Mouse (Mus musculus) splenic B cell, adult 2 months (primary cell): ENCODE measurements around the gene Usp42.
A peak's percentile ranks its signal among the peaks of the same experiment; 100 is the strongest.

ENCODE experiments used
- DNase-seq: peaks from one replicate; pipeline ENCODE4 v3.0.0-alpha.2; 2011; ENCODE audit warnings: low read depth, low spot score
- H3K27me3 ChIP-seq: 2 replicates; pipeline ENCODE4 v1.6.1; 2012; ENCODE audit warnings: mild to moderate bottlenecking, low read length, moderate library complexity, mixed read lengths; ENCODE audit not compliant: control insufficient read depth, poor library complexity, insufficient read depth, severe bottlenecking
- H3K36me3 ChIP-seq: 2 replicates; pipeline ENCODE4 v1.6.1; 2012; ENCODE audit warnings: mild to moderate bottlenecking, low read length, moderate library complexity, mixed read lengths; ENCODE audit not compliant: control insufficient read depth, poor library complexity, insufficient read depth, severe bottlenecking

The Usp42 gene

GRCm38 (mm10) chr5:143732180-143732891 is at the start of gene Usp42:
TSS of gene Usp42 (minus strand) at chr5:143732280.
- no peaks in the 10 kb centered on the region for H3K27me3 ChIP-seq
- peak; percentile 96 for DNase-seq
- no peaks in the 10 kb centered on the region for H3K36me3 ChIP-seq

GRCm38 (mm10) chr5:143760508-143760907 is 28.4 kb upstream of the Usp42 start:
- H3K36me3 ChIP-seq: no peaks in the 10 kb centered on the region
- no peaks in the 10 kb centered on the region for H3K27me3 ChIP-seq
- no peak for DNase-seq

- H3K36me3 ChIP-seq: no peaks in the 10 kb centered on the region
- H3K27me3 ChIP-seq: no peaks in the 10 kb centered on the region
- DNase-seq: no peak
Observed at GRCm38 (mm10) chr5:143759554-143759953, 27.5 kb upstream of the Usp42 start.

GRCm38 (mm10) chr5:143757755-143758443 is 25.8 kb upstream of the Usp42 start:
- no peaks in the 10 kb centered on the region for H3K27me3 ChIP-seq
- DNase-seq: peak; percentile 68

GRCm38 (mm10) chr5:143755529-143756141 is 23.6 kb upstream of the Usp42 start:
- Histone ChIP-seq H3K27me3 (no peaks in the 10 kb centered on the region), H3K36me3 (no peaks in the 10 kb centered on the region)
- no peak for DNase-seq

More at GRCm38 (mm10) chr5:143757755-143758443, 25.8 kb upstream of the Usp42 start:
- no peaks in the 10 kb centered on the region for H3K36me3 ChIP-seq

GRCm38 (mm10) chr5:143749630-143750208 is 17.6 kb upstream of the Usp42 start:
- Histone ChIP-seq H3K27me3 (no peaks in the 10 kb centered on the region), H3K36me3 (no peaks in the 10 kb centered on the region)
- DNase-seq: no peak

GRCm38 (mm10) chr5:143731483-143732112 is 482 bp downstream of the Usp42 start:
- no peaks in the 10 kb centered on the region for H3K27me3 ChIP-seq
- H3K36me3 ChIP-seq: peaks cover under 1% of the 10 kb centered on the region
- peak; percentile 40 for DNase-seq

GRCm38 (mm10) chr5:143730915-143731314 is 1.2 kb downstream of the Usp42 start:
- H3K36me3 ChIP-seq: peaks cover 4% of the 10 kb centered on the region
- no peaks in the 10 kb centered on the region for H3K27me3 ChIP-seq
- peak; percentile 28 for DNase-seq

GRCm38 (mm10) chr5:143721962-143722361 is 10.1 kb downstream of the Usp42 start:
- no peak for DNase-seq
- Histone ChIP-seq H3K27me3 (no peaks in the 10 kb centered on the region), H3K36me3 (peaks cover 13% of the 10 kb centered on the region)

- no peak for DNase-seq
- Histone ChIP-seq H3K27me3 (no peaks in the 10 kb centered on the region), H3K36me3 (peaks cover 18% of the 10 kb centered on the region)
Observed at GRCm38 (mm10) chr5:143712011-143712800, 19.9 kb downstream of the Usp42 start.

- peaks cover 15% of the 10 kb centered on the region for H3K36me3 ChIP-seq
- peak; percentile 61 for DNase-seq
- H3K27me3 ChIP-seq: no peaks in the 10 kb centered on the region
Observed at GRCm38 (mm10) chr5:143711326-143711725, 20.8 kb downstream of the Usp42 start.

- DNase-seq: no peak
- no peaks in the 10 kb centered on the region for H3K27me3 ChIP-seq
Observed at GRCm38 (mm10) chr5:143706822-143707200, 25.3 kb downstream of the Usp42 start.

GRCm38 (mm10) chr5:143706030-143706821 is 25.9 kb downstream of the Usp42 start:
- no peak for DNase-seq
- H3K27me3 ChIP-seq: no peaks in the 10 kb centered on the region
- peaks cover 2% of the 10 kb centered on the region; the same call in 1 of the 2 replicates for H3K36me3 ChIP-seq

More at GRCm38 (mm10) chr5:143706822-143707200, 25.3 kb downstream of the Usp42 start:
- H3K36me3 ChIP-seq: peaks cover 3% of the 10 kb centered on the region; the same call in 1 of the 2 replicates
